Mouse (Mus musculus): ENCODE data around the gene Atp2a2. TPM values are rescaled to one million over a fixed set of nuclear protein-coding genes. Genes with fewer than 3 reads are reported as not detected.
"Not testable (repeated sequence)": the region's sequence is repeated elsewhere in the genome, so short reads cannot be mapped to it uniquely, and the experiment has no call there.

The Atp2a2 gene
- polyA plus RNA-seq, 1 experiment: 1.3 TPM

DNA sequence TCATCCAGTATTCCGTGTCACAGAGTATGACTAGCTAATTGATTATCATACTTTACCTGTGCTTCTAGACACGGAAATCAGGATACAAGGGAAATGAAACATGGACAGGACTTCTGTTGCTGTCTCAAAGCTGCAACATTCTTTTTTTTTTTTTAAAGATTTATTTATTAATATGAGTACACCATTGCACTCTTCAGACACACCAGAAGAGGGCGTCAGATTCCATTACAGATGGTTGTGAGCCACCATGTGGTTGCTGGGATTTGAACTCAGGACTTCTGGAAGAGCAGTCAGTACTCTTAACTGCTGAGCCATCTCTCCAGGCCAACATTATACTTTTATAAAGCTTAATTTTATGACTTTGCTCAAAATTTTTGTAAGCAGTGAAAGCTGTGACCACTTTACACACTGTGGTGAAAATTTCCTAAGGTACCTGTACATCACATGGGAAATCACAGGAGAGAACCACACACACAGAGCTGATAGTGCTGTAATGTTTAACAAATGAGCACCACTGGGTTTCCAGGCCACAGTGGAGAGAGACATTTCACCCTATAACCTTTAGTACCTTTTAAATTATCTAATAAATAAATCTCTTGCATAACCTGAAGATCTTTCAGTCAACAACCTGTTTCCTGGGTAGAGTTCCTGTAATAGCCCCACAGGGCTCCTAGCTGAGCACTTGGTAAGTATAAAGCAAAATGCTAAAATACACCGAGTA is 27.2 kb downstream of the Atp2a2 start:
- H3K36me3 ChIP-seq (ENCODE audit: control insufficient read depth): peaks cover 90% of the 10 kb centered on the region
- no peak overlapping the region for H3K4me3 ChIP-seq (replicated peaks)
- no peaks in the 10 kb centered on the region for H3K9me3 ChIP-seq (ENCODE audit: control insufficient read depth, low read length)

DNA sequence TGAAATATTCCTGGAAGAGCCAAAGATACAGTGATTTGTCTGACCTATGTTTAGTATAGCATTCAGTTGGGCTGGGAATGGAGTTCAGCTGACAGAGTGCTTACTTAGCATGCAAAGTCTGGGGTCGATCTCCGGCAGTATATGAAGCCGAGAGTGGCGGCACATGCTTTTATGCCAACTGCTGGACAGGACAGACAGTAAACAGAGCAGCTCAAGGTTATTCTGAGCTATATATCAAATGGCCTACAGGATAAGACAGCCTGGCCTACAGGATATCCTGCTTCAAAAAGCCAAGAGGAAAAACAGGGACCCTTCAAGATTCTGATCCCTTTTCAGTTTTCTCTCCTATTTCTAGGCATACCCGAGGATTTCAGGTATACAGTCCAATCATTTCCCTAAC is 30.4 kb downstream of the Atp2a2 start:
- Histone ChIP-seq H3K9me3 (ENCODE audit: control insufficient read depth, low read length) (no peaks in the 10 kb centered on the region), H3K4me1 (ENCODE audit: control insufficient read depth) (no peaks in the 10 kb centered on the region), H3K36me3 (ENCODE audit: control insufficient read depth) (peaks cover 94% of the 10 kb centered on the region), H3K27me3 (ENCODE audit: control insufficient read depth) (no peaks in the 10 kb centered on the region), H3K4me3 (replicated peaks) (no peak overlapping the region)
- no peak for TF ChIP-seq GATA1 (IDR thresholded peaks at IDR 0.05; ENCODE audit: low read length)

More for the DNA sequence above, 27.2 kb downstream of the Atp2a2 start:
- no peak for TF ChIP-seq TAL1 (IDR thresholded peaks at IDR 0.05; ENCODE audit: low read length)
- TF ChIP-seq GATA1 (IDR thresholded peaks at IDR 0.05; ENCODE audit: low read length): no peak
- Histone ChIP-seq H3K4me1 (ENCODE audit: control insufficient read depth) (peaks cover 7% of the 10 kb centered on the region), H3K27me3 (ENCODE audit: control insufficient read depth) (no peaks in the 10 kb centered on the region)

DNA sequence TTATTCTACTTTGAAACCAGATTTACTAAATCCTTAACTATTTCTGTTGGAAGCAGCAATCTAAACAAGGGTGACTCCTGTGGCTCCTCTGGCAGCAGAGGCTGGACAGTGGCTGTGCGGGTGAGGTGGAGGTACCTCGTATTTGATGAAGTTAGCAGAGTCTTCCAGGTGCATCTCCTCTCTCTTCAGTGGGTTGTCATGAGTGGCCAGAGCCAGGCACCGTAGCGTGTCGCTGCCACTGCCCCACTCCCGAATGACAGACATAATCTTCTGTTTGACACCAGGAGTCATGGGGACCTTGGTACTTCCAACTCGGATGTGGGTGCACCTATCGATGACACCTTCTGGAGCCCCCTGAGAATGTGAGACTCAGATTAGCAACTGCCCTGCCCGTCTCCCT is 40.6 kb downstream of the Atp2a2 start:
- H3K27me3 ChIP-seq (ENCODE audit: control insufficient read depth): no peaks in the 10 kb centered on the region
- H3K4me3 ChIP-seq (replicated peaks): no peak overlapping the region
- H3K9me3 ChIP-seq (ENCODE audit: control insufficient read depth, low read length): no peaks in the 10 kb centered on the region

DNA sequence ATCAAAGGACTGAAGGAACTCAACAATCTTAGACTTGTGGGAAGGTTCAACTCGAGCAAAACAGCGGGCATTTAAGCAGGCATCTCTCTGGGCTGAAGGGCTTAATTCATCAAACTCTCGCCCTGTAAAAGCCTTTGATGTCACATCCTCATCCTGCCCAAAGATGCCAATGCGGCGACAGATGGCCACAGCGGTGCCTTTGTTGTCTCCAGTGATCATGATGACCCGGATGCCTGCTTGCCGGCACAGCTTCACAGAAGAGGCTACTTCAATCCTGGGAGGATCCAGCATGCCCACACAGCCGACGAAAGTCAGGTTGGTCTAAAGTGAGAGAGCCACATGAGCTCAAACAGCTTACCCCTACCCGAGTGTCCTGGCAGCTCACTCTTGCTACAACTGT is 41.4 kb downstream of the Atp2a2 start:
- Histone ChIP-seq H3K4me1 (ENCODE audit: control insufficient read depth) (no peaks in the 10 kb centered on the region), H3K36me3 (ENCODE audit: control insufficient read depth) (peaks cover 100% of the 10 kb centered on the region), H3K4me3 (replicated peaks) (no peak overlapping the region), H3K27me3 (ENCODE audit: control insufficient read depth) (no peaks in the 10 kb centered on the region), H3K9me3 (ENCODE audit: control insufficient read depth, low read length) (no peaks in the 10 kb centered on the region)
- no peak for TF ChIP-seq GATA1 (IDR thresholded peaks at IDR 0.05; ENCODE audit: low read length)
- no peak for TF ChIP-seq TAL1 (IDR thresholded peaks at IDR 0.05; ENCODE audit: low read length)

More for the DNA sequence above, 40.6 kb downstream of the Atp2a2 start:
- TF ChIP-seq TAL1 (IDR thresholded peaks at IDR 0.05; ENCODE audit: low read length) (no peak), GATA1 (IDR thresholded peaks at IDR 0.05; ENCODE audit: low read length) (no peak)
- H3K36me3 ChIP-seq (ENCODE audit: control insufficient read depth): peaks cover 100% of the 10 kb centered on the region
- H3K4me1 ChIP-seq (ENCODE audit: control insufficient read depth): no peaks in the 10 kb centered on the region

DNA sequence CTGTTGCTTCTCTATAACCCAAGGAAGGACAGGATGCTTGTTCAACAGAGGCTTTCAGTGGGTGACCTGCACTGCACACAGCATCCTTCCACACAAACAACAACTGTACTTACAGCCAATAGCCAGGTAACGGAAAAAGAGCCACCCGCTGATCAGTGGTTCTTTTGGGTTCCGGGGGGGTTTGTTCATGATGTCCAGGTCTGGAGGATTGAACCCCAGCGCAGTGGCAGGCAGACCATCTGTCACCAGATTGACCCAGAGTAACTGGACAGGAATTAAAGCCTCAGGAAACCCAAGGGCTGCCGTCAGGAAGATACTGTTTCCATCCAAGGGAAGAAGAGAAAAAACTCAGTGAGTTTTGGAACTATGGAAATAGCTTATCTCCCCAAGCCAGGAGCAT is 42.7 kb downstream of the Atp2a2 start:
- Histone ChIP-seq H3K4me1 (ENCODE audit: control insufficient read depth) (no peaks in the 10 kb centered on the region), H3K36me3 (ENCODE audit: control insufficient read depth) (peaks cover 100% of the 10 kb centered on the region), H3K4me3 (replicated peaks) (no peak overlapping the region), H3K27me3 (ENCODE audit: control insufficient read depth) (no peaks in the 10 kb centered on the region), H3K9me3 (ENCODE audit: control insufficient read depth, low read length) (no peaks in the 10 kb centered on the region)
- TF ChIP-seq TAL1 (IDR thresholded peaks at IDR 0.05; ENCODE audit: low read length) (no peak), GATA1 (IDR thresholded peaks at IDR 0.05; ENCODE audit: low read length) (no peak)

GRCm38 (mm10) chr5:122458066-122458465 is 44.0 kb downstream of the Atp2a2 start:
- no peak for TF ChIP-seq GATA1 (IDR thresholded peaks at IDR 0.05; ENCODE audit: low read length)
- no peak for TF ChIP-seq TAL1 (IDR thresholded peaks at IDR 0.05; ENCODE audit: low read length)
- H3K9me3 ChIP-seq (ENCODE audit: control insufficient read depth, low read length): no peaks in the 10 kb centered on the region
- no peaks in the 10 kb centered on the region for H3K27me3 ChIP-seq (ENCODE audit: control insufficient read depth)
- no peaks in the 10 kb centered on the region for H3K4me1 ChIP-seq (ENCODE audit: control insufficient read depth)
- no peak overlapping the region for H3K4me3 ChIP-seq (replicated peaks)
- peaks cover 100% of the 10 kb centered on the region for H3K36me3 ChIP-seq (ENCODE audit: control insufficient read depth)

GRCm38 (mm10) chr5:122457054-122457453 is 45.0 kb downstream of the Atp2a2 start:
- H3K4me1 ChIP-seq (ENCODE audit: control insufficient read depth); H3K4me3 ChIP-seq (replicated peaks); H3K9me3 ChIP-seq (ENCODE audit: control insufficient read depth, low read length); H3K27me3 ChIP-seq (ENCODE audit: control insufficient read depth): not testable (repeated sequence)
- H3K36me3 ChIP-seq (ENCODE audit: control insufficient read depth): peaks cover 100% of the 10 kb centered on the region

DNA sequence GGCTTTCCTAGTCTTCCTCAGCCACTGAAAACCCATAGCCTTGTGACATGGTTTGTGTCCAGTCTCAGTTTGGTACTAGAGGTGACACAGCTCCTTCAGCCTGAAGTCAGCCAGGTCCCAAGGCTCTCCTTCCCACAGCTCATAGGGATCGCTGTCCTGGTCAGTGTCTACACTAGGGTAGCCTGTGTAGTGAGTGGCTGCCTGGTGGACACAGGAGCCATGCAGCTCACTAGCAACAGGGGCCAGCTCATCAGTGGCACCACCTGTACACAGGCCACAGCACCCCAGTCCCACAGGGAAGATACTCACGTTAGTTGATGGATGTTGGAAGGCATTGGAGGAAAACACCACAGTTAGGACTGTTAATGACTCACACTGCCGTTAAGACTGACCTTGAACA is 46.4 kb downstream of the Atp2a2 start:
- H3K4me3 ChIP-seq (replicated peaks): no peak overlapping the region
- peaks cover 94% of the 10 kb centered on the region for H3K36me3 ChIP-seq (ENCODE audit: control insufficient read depth)
- no peaks in the 10 kb centered on the region for H3K27me3 ChIP-seq (ENCODE audit: control insufficient read depth)
- no peak for TF ChIP-seq TAL1 (IDR thresholded peaks at IDR 0.05; ENCODE audit: low read length)
- no peak for TF ChIP-seq GATA1 (IDR thresholded peaks at IDR 0.05; ENCODE audit: low read length)
- no peaks in the 10 kb centered on the region for H3K9me3 ChIP-seq (ENCODE audit: control insufficient read depth, low read length)
- H3K4me1 ChIP-seq (ENCODE audit: control insufficient read depth): peaks cover 2% of the 10 kb centered on the region; the same call in 1 of the 2 replicates

GRCm38 (mm10) chr5:122454883-122455282 is 47.1 kb downstream of the Atp2a2 start:
- Histone ChIP-seq H3K4me1 (ENCODE audit: control insufficient read depth) (peaks cover 2% of the 10 kb centered on the region; the same call in 1 of the 2 replicates), H3K9me3 (ENCODE audit: control insufficient read depth, low read length) (no peaks in the 10 kb centered on the region), H3K4me3 (replicated peaks) (no peak overlapping the region), H3K36me3 (ENCODE audit: control insufficient read depth) (peaks cover 89% of the 10 kb centered on the region), H3K27me3 (ENCODE audit: control insufficient read depth) (no peaks in the 10 kb centered on the region)
- TF ChIP-seq TAL1 (IDR thresholded peaks at IDR 0.05; ENCODE audit: low read length) (no peak), GATA1 (IDR thresholded peaks at IDR 0.05; ENCODE audit: low read length) (no peak)

DNA sequence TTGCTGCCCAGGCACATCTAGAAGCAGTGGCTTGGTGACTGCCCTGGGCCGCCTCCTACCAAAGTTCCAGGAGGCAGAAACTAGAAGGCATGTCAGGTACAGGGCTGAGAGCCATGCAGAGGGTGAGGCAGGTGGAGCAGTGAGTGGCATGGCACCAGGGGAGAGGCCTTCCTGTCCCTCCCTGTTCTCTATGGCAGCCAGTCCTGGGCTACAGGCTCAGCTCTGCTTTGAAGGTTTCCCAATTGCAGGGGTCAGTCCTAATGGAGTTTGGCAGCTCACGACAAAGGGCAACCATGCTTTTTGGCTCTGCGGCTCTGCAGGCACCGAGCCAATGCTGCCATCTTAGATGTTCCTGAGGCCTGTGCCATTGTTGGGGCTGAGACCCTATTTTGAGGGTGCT is 47.6 kb downstream of the Atp2a2 start:
- TF ChIP-seq TAL1 (IDR thresholded peaks at IDR 0.05; ENCODE audit: low read length): no peak
- no peak for TF ChIP-seq GATA1 (IDR thresholded peaks at IDR 0.05; ENCODE audit: low read length)
- Histone ChIP-seq H3K27me3 (ENCODE audit: control insufficient read depth) (no peaks in the 10 kb centered on the region), H3K4me3 (replicated peaks) (no peak overlapping the region), H3K4me1 (ENCODE audit: control insufficient read depth) (peaks cover 2% of the 10 kb centered on the region; the same call in 1 of the 2 replicates), H3K9me3 (ENCODE audit: control insufficient read depth, low read length) (no peaks in the 10 kb centered on the region), H3K36me3 (ENCODE audit: control insufficient read depth) (peaks cover 85% of the 10 kb centered on the region)
